Mouse (Mus musculus): ENCODE measurements at regions not wholly inside any gene's neighbourhood (a gene's known extent, or its start where the extent isn't known, plus 50 kb on each side); places are given as distances from the start of the nearest gene placed in this dataset.

DNA sequence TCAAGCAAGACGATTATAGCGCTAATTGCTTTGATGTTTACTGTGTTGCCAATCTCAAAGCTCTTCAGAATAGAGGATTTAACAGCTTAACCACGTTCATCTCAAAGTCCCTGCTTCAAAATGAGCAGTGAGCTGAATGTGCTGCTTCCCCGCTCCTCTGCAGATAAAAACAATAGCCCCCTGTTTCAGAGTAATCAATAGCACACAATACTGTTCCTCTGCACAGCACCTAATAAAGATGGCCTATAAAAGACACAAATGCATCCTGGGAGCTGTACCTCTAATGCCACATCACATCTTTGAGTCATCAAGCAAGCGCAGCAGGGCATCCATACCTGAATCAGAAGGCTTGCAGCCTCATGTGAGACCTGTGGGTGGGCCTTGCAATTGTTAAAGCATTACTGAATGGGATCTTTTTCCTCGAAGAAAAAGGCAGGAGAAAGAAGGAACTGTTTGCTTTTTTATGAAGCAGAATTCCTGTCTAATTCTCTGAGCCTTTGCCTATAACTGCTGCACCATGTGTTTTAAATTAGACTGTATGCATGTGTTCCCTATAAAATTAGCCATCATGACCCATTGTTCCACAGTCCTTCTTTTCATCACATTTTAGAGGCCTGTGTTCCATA is 648.5 kb upstream of the Cited2 start:
- DNase-seq (ENCODE audit: low read depth, low spot score): no peak

DNA sequence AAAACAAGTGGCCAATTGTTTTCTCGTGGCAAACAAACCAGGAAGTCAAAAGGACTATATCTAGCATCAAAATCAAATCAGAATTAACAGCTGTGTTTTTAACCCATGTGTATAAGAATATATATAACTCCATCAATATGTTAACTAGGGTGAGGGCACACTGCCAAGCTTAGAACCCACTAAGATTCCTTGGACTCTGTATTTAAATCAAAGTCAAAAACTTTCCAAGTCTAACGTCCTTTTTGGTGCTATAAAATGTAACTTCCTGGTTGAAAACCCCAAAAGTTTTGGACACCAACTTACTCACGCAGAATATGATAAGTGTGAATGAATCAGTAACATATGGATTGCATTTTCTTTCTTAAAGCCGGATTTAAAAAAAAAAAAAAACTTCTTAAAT is 647.9 kb upstream of the Cited2 start:
- DNase-seq (ENCODE audit: low read depth, low spot score): no peak

DNA sequence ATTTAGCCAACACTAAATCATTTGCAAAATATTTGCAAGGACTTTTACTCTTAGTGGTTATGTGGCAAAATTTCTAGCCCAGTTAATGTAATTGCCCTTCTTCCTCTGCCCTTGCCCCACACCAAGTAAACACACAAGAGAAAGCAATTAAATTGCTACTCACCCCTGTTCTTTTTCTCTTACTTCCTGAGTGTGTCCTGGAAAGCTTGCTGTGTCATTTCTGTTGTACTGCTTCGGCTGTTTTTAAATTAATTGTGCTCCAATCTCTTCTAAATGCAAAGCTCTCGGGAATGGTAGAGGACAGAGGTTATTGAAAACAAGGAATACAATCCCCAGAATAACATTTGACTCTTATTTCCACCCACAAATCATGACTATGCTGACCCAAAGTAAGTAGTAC is 647.4 kb upstream of the Cited2 start:
- no peak for DNase-seq (ENCODE audit: low read depth, low spot score)

DNA sequence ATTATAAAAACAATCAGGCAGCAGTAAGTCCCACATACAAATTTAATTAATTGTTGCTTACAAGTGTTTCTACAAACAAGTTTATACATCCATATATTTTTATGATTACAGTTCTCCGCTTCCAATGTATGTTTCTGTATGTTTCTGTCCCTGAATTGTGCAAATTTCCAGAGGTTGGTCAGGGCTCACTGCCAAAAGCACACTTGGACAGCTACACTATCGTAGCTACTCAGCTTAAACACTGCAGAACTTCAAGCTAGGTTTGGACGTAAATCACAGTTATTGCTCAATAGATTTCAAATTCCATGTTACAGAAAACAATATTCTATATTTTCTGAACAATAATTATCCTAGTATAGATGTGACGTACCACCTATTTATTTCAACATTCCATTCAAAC is 646.8 kb upstream of the Cited2 start:
- no peak for DNase-seq (ENCODE audit: low read depth, low spot score)

DNA sequence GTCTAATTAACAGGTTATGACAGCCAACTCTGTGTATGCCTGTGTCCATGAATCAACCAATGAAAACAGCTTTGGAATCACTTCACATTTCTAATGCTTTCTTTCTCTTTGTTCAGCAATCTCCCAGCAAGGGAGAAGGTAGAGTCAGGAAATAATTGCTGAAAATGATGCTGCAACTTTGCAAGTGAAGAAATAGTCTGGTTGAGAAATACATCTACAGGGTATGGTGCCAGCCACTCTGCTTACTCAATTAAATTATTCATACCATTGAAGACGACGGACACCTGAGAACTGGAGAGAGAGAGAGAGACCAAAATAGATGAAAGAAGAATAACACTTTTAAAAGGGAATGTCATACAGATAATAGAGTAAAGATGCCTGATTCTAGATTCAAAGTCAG is 645.4 kb upstream of the Cited2 start:
- DNase-seq (ENCODE audit: low read depth, low spot score): no peak

DNA sequence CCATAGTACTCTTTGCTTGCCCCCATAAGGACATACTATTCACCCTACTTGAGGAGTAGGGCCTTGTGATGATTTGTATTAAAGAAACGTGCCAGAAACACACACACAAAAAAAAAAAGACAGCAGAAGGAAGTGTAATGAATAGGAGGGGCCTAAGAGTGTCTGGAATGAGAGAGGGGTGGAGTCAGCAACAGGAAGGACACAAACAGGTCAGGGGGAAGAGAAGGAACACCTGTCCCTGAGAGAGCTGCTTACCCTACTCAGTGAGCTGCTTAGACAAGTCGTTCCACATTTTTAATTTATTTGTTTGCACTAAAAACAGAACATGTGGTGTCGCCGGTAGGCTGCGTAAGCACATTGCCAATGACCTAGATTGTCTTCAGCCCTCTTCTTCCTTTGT is 642.2 kb upstream of the Cited2 start:
- no peak for DNase-seq (ENCODE audit: low read depth, low spot score)

DNA sequence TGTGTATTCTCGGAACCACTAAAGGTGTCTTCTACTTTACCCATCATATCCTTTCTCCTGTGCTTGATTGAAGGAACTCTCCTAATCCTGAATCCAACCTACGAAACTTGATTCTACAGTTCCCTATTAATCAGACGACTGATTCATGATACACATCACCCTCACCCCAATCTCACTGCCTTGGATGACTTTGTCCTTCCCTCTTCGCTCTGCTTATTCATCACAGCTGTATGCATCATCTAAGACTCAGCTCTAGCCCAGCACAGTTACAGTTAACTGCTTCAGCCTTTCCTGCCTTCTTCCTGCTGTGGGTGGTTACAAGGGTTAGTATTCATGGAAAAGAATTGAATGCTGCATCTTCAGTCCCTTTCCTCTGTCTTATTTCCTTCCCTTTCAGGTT is 640.1 kb upstream of the Cited2 start:
- DNase-seq (ENCODE audit: low read depth, low spot score): no peak

DNA sequence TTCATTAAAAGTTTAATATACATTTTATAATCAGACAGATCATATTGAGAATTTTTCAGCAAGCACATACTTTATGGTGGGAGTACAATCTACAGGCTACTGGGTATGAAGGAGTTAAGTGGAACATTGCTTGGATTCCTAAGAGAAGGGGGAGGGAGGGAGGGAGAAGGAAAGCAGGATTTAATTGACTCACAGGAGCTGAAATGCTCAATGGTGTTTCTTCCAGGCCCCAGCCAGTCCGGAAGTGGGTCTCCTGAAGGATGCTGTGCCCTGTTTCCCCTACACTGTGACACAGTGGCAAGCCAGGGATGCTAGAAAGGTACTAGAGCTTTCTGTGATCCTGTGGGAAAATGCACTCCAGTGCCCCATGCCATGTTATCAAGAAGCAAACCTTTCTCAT is 621.0 kb upstream of the Cited2 start:
- DNase-seq (ENCODE audit: low read depth, low spot score): no peak

DNA sequence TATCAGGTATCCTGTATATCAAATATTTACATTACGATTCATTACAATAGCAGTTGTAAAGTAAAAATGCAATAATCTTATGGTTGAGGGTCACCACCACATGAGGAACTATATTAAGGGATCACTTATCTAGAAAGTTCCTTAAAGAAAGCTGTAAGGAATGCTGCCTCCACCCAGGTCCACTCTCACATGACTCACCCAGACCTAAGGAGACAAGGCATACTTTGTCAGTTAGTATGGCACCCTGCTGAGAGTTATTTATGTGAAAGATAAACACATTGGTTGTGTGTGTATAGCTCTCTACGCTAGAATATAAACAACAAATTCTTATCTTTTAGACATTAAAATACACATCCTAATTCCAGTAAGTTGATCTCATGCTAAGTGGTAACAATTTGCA is 619.6 kb upstream of the Cited2 start:
- no peak for DNase-seq (ENCODE audit: low read depth, low spot score)

DNA sequence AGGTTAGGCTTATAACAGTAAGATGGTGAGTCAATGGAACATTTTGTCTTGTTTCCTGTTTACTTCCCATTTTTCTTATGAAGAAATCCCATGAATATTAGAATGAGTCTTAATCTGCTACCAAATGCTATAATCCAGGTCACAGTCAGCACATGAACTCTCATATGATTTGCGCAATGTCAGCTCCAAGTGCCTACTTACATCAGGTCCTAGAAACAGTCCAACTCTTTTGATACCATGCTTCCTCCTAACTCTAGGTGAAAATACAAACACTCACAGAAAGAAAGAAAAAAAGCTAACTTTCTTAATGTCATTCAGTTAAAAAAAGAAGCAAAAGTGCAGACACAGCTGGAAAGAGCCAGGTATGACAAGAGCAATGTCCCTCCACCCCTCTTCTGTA is 616.2 kb upstream of the Cited2 start:
- no peak for DNase-seq (ENCODE audit: low read depth, low spot score)

DNA sequence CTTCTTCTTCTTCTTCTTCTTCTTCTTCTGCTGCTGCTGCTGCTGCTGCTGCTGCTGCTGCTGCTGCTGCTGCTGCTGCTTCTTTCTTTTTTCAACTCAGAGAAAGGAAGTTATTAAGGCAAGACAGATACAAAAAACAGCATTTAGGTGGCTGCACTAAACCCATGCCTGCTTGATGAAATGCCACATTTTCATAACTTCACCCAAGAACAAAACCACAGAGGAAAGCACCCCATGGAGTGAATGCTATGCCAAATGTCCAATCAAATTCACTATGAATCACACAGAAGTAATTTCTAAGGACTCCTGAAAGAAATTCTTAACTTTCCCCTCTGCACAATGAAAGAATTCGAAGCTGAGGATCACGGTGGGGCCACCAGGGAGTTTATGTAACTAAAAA is 611.9 kb upstream of the Cited2 start:
- no peak for DNase-seq (ENCODE audit: low read depth, low spot score)

DNA sequence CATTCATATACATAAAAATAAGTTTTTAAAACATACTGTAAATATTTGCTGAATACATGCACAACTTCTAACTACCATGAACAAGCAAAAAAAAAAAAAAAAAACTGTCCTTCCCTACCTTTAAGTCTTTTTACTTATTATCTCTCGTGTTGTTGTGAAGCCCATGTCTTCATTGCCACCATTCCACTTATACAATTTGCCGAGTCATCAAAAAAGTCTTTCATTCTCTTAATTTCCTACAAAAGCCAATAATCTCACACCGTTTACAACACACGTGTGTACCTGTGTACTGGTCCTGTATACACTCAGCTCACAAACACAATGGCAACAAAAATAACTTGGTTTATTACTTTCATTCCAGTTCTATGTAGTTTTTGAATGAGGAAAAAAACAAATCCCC is 608.2 kb upstream of the Cited2 start:
- DNase-seq (ENCODE audit: low read depth, low spot score): no peak

DNA sequence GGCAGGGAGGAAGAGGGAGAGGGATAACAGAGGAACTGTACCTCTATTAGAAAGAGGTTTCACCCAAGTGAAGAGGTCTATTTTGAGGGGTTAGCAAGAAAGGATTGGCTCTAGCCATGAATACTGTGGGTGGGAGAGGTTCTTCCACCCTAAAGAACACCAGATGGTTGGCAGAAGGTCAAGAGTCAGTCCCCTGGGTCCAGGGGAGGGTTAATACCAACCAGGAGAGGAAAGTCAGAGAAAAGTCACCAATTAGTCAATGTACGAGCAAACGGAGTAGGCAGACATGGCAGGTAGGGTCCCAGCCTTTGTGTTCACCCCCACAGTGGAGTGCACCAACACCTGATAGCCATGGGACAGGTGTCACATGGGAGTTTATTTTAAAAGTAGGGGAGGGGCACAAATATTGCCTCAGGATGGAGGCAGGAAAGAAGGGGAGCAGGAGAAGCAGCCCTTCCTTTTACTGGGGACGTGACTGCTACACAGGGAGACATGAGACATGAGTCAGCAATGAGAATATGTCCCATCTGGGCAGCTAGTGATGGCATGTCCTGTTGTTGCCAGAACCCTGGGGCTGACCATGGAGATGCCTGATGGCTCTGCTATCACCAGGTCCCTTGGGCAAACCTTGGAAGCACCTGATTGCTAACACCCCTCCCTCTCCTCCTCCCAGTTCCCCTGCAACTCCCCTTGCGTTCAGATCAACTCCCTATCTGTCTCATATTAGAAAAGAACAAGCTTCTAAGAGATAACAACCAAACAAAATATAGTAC is 593.4 kb upstream of the Cited2 start:
- DNase-seq (ENCODE audit: low read depth, low spot score): no peak

DNA sequence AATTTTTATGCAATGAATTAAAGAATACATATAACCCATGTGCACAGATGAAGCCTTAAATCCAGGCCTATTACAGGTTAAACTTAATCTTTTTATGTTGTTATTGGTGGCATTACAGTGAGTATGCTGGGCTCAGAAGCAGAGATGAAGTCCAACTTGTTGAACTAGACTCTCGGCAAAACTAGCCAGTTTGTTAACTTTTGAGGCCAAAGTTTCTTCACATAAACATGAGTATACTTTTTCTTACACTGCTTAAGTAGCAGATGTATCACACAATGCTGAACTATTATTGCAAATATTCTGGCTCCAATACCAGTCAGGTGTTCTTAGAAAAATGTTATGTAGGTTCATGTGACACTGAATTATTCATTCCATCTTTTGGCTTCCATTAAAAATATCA is 592.4 kb upstream of the Cited2 start:
- no peak for DNase-seq (ENCODE audit: low read depth, low spot score)

DNA sequence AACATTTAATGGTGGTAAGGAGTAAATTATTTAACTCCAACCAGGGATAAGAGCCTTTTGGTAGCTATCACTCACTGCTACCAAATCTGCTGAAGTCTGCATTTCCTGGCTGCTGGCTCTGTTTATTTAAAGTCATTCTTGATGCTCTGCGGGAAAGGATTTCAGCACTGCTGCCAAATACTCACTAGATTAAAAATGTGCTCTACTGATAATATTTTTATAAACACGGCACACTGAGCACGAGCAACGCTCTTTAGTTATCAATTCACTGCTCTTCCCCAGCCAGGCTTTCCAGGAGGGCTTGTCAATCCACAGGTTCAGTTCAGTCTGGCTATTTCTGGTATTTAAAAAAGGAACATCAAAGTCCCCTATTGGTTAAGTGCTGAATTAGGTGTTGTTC is 591.3 kb upstream of the Cited2 start:
- DNase-seq (ENCODE audit: low read depth, low spot score): no peak

DNA sequence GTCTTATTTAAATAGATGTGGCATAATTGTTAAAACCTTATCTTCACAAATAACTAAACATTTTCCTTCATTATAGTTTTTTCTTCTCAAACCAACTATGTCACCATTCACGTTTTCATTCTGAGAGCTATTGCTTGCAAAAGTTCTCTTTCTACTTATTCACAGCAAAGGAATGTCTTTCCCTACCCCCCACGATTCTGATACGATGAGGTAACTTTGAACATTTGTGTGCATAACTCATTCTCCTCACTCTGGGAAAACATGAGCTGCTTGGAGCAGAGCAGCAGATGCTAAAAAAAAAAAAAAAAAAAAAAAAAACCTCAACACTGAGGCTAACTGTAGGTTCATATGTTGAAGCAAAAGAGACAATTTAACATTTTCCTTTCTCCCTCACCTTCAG is 547.6 kb upstream of the Cited2 start:
- no peak for DNase-seq (ENCODE audit: low read depth, low spot score)

DNA sequence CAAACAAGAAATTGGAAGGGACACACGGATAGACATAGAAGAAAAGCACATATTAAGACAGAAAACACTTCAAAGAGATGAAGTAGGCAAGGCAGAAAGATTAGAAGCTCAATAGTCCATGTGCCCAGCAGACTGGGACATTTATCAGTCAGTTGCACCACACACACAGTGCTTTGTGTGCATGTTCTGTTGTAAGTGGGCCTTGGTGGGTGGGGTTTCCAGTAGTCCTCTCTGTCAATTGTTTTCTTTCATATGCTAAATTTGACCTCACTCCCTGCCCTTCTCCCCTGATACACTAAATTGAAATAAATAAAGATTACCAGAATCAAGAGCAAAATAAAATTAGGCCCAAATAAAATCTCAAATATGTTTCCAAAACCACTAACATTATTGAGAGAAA is 546.0 kb upstream of the Cited2 start:
- no peak for DNase-seq (ENCODE audit: low read depth, low spot score)

DNA sequence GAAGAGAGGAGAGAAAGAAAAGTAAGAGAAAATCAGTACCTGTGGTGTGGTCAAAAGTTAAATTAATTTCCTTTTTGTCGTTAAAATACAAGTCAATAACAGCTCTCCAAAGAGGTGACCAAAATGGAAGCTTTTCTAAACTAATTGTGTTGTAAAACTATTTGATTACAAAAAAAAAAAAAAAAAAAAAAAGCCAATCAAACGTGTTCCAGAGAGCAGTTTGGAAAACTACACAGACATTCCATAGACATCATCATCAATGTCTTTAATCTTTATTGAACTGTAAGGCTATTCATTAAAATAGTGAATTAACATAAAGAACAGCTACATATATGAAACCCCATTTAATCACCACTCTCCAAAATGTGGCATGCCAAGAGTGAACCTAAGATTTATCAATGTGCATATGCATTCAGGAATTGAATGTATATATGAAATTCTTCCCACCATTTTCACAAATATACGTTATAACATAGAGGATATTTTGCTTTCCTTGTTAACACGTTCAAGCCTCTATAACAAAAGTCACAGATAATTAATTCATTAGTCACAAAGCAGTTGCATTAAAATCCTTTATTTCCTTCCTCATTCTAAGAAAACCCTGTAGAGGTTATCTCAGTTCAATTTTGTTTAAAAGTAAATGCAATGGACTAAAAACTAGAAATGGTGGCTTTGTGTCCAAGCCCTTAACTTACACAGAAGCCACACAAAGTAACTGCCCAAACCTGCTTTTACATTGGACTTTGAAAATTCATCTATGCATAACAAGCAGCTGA is 545.3 kb upstream of the Cited2 start:
- DNase-seq (ENCODE audit: low read depth, low spot score): no peak

DNA sequence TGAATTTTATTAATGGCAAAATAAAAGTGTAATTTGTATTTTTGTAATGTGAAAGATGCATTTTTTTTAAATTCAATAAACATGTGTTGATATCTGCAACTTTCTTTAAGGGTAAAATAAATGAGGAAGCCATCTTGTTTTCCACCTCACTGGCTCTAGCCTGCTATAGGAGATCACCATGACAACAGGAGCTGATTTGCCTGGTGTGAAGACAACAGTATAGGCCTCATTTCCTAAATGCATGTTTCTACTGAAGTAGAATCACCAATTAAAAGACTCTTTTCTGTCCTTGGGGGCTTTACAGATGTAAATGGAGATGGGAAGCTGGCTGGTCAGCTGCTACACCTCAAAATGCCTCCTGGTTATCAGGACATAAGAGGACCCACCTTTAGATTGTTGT is 544.4 kb upstream of the Cited2 start:
- no peak for DNase-seq (ENCODE audit: low read depth, low spot score)

DNA sequence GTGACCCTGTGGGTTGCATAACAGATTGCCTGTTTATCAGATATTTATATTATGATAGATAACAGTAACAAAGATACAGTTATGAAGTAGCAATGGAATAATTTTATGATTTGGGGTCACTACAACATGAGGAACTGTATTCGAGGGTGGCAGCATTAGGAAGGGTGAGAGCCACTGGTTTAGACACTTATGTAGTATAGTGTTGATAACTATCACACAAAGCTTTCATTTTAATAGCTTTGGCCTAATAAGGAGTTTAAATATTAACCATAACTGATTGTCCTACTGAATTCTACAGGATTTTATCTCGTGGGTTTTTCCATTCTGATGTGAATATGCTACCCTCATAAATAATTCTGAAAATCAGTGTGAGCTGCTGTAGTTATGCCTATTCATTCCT is 538.6 kb upstream of the Cited2 start:
- DNase-seq (ENCODE audit: low read depth, low spot score): no peak

DNA sequence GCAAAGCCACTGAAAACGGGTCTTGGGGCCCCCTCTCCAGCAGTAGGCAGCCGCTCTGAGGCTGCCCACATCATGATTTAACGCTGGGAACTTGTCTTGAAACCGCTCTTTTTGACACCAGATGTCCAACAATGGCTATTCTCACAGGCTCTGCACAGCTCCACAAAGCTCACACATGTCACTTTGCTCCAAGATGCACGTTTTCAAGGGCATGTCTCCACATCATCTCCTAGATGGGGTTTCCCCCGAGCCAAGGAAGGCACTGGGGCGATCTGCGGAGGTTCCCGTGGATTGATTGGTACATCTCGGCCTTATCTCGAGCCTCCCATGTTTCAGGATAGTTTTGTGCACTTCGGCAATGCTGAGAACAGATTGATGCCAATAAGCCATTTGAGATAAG is 526.8 kb upstream of the Cited2 start:
- no peak for DNase-seq (ENCODE audit: low read depth, low spot score)

DNA sequence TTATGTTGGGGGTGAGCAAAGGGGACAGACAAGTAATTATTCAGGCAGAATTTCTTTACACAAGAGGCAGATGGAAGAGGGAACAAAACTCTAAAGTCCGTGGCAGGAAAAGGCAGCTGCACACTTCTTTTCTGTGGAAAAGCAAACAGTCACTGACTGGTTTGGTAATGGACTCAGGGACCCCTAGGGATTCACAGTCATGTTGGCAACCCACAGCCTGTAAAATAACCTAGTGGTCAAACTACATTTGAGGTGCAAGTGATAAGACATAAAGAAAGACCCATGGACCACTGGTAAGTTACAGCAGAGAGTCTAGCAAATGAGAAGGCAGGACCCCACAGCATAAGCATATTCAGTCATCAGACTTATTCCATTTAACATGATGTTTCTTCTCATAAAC is 526.4 kb upstream of the Cited2 start:
- no peak for DNase-seq (ENCODE audit: low read depth, low spot score)
